Mouse (Mus musculus): Measurements from ENCODE around the gene Ndrg2. TPM values are rescaled to one million over a fixed set of nuclear protein-coding genes. Genes with fewer than 3 reads are reported as not detected.

Ndrg2 gene
- polyA plus RNA-seq, 1 experiment = 0.11 TPM

DNA sequence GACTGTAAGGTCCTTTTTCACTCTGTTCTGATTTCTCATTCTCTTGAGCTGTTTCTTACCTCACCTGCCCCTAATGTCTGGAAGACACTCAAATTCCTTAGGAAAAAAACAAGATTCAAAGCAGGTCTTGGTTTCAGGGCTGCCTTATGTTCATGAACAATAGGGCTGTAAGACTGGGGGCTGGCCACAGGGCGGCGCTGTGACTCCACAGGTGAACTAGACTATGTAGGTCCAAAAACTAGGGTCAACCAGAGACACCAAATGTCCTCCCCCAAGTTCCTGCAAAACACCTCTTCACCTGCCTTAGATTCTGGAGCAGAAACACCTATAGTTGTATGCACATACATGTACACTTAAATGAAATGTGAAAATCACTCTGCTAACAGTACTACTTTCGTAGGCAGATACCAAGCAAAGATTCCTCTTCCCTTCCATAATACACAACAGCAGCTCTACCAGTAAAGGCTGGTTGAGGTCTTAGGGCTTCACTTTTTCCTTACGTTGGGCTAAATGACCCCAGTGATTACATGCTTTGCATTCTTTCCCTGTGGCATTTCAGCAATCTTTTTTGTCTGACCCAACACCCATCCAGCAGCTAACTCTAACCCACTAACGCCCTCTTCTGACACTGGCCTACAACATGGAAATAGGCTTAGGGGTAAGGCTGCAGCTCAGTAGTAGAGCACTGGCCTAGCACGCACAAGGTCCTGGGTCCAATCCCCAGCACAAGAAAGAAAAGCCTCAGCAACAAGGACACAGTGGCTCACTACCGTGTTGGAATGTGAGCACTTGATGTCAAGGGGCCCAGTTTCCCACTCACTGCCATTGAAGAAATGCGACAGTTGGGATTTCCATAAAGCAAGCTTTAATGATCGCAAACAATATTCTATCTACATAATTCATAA is 10.9 kb downstream of the Ndrg2 start:
- peaks cover 6% of the 10 kb centered on the region for H3K27me3 ChIP-seq (ENCODE audit: control insufficient read depth)
- no peak for TF ChIP-seq GATA1 (IDR thresholded peaks at IDR 0.05; ENCODE audit: low read length)
- TF ChIP-seq TAL1 (IDR thresholded peaks at IDR 0.05; ENCODE audit: low read length) = no peak
- H3K4me1 ChIP-seq (ENCODE audit: control insufficient read depth) = peaks cover 8% of the 10 kb centered on the region
- H3K9me3 ChIP-seq (ENCODE audit: control insufficient read depth, low read length) = no peaks in the 10 kb centered on the region
- no peaks in the 10 kb centered on the region; the same call in 1 of the 2 replicates for H3K36me3 ChIP-seq (ENCODE audit: control insufficient read depth)
- H3K4me3 ChIP-seq (replicated peaks) = no peak overlapping the region

DNA sequence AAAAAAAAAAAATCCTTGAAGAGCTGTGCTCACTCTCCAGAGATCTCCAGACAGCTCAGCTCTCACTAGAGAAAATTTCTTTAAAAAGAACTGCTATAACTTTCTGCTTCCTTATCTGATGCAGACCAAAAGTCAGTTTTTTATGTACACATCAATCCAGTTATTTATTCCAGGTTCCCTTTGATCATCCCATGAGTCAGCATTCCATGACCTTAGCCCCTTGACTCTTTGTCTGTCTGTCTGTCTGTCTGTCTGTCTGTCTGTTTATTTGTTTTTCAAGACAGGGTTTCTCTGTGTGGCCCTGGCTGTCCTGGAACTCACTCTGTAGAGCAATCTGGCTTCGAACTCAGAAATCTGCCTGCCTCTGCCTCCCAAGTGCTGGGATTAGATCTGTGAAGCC is 14.6 kb downstream of the Ndrg2 start:
- TF ChIP-seq GATA1 (IDR thresholded peaks at IDR 0.05; ENCODE audit: low read length) (no peak), TAL1 (IDR thresholded peaks at IDR 0.05; ENCODE audit: low read length) (no peak)

DNA sequence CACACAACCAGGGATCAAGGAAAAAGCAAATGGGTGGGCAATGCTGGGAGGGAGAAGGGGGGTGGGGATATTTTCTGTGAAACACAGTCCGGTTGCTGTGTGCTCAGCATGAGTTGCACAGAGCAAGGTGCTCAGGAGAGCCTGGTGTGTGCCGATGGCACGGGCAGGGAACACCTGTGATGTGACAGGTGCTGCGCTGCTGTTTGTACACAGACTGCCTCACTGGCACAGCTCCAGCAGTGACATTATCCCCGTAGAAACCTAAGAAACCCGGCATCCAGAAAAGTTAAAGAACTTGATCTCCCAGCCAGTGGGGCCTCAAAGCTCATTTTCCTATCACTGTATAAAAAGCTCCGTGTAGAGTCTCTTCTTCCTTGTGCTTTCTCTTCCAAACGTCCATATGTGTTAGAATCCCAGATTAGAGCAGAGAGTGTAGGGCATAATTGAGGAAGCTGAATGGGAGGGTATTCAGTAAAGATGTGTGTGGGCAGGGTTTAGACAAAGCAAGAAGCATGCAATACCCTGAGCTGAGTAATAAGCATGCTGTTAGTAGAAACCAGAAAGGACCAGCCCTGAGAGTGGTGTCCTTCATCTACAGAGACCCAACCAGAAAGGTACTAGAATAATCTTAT is 17.3 kb downstream of the Ndrg2 start:
- Histone ChIP-seq H3K36me3 (ENCODE audit: control insufficient read depth) (peaks cover 2% of the 10 kb centered on the region), H3K4me3 (replicated peaks) (no peak overlapping the region), H3K4me1 (ENCODE audit: control insufficient read depth) (peaks cover 25% of the 10 kb centered on the region), H3K27me3 (ENCODE audit: control insufficient read depth) (no peaks in the 10 kb centered on the region), H3K9me3 (ENCODE audit: control insufficient read depth, low read length) (no peaks in the 10 kb centered on the region)
- TF ChIP-seq GATA1 (IDR thresholded peaks at IDR 0.05; ENCODE audit: low read length) (no peak), TAL1 (IDR thresholded peaks at IDR 0.05; ENCODE audit: low read length) (no peak)

More for the DNA sequence above, 14.6 kb downstream of the Ndrg2 start:
- Histone ChIP-seq H3K4me3 (replicated peaks) (no peak overlapping the region), H3K27me3 (ENCODE audit: control insufficient read depth) (no peaks in the 10 kb centered on the region), H3K36me3 (ENCODE audit: control insufficient read depth) (no peaks in the 10 kb centered on the region), H3K9me3 (ENCODE audit: control insufficient read depth, low read length) (no peaks in the 10 kb centered on the region), H3K4me1 (ENCODE audit: control insufficient read depth) (peaks cover 11% of the 10 kb centered on the region)

DNA sequence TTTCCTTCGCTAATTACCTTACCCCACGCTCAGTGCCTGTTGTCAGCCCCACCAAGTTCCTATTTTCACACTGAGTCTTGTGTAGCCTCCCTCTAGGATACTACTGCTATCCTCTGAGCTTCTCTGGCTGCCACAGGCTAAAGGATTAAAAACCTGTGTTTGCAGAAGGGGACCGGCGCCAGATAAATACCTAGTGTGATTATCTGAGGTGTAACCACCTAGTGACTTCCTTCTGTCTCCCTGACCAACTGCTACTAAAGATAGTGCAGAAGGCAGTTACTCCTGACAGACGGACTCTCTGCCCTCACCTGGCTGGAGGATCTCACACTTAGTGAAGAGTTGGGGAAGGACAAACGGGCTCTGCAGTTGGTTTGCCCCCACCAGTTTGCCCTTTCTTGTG is 17.9 kb downstream of the Ndrg2 start:
- peaks cover 9% of the 10 kb centered on the region for H3K36me3 ChIP-seq (ENCODE audit: control insufficient read depth)
- no peaks in the 10 kb centered on the region for H3K9me3 ChIP-seq (ENCODE audit: control insufficient read depth, low read length)
- no peak overlapping the region for H3K4me3 ChIP-seq (replicated peaks)
- H3K4me1 ChIP-seq (ENCODE audit: control insufficient read depth) = peaks cover 25% of the 10 kb centered on the region
- no peak for TF ChIP-seq TAL1 (IDR thresholded peaks at IDR 0.05; ENCODE audit: low read length)
- TF ChIP-seq GATA1 (IDR thresholded peaks at IDR 0.05; ENCODE audit: low read length) = no peak
- H3K27me3 ChIP-seq (ENCODE audit: control insufficient read depth) = no peaks in the 10 kb centered on the region

DNA sequence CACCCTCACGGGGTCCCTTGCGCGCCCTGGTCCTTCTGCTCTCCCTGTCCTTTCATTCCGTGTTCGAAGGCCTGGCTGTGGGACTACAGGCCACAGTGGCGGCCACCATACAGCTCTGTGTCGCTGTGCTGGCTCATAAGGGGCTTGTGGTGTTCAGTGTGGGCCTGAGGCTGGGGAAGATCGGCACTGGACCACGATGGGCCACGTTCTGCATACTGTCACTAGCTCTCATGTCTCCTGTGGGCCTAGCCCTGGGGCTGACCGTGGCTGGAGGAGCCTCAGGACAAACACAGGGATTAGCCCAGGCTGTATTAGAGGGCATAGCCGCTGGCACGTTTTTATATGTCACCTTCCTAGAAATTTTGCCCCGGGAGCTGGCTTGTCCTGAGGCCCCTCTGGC is 18.9 kb downstream of the Ndrg2 start:
- TF ChIP-seq GATA1 (IDR thresholded peaks at IDR 0.05; ENCODE audit: low read length) = no peak
- no peak for TF ChIP-seq TAL1 (IDR thresholded peaks at IDR 0.05; ENCODE audit: low read length)
- H3K4me1 ChIP-seq (ENCODE audit: control insufficient read depth) = peaks cover 25% of the 10 kb centered on the region
- H3K36me3 ChIP-seq (ENCODE audit: control insufficient read depth) = peaks cover 16% of the 10 kb centered on the region
- no peaks in the 10 kb centered on the region for H3K27me3 ChIP-seq (ENCODE audit: control insufficient read depth)
- no peaks in the 10 kb centered on the region for H3K9me3 ChIP-seq (ENCODE audit: control insufficient read depth, low read length)
- H3K4me3 ChIP-seq (replicated peaks) = no peak overlapping the region

DNA sequence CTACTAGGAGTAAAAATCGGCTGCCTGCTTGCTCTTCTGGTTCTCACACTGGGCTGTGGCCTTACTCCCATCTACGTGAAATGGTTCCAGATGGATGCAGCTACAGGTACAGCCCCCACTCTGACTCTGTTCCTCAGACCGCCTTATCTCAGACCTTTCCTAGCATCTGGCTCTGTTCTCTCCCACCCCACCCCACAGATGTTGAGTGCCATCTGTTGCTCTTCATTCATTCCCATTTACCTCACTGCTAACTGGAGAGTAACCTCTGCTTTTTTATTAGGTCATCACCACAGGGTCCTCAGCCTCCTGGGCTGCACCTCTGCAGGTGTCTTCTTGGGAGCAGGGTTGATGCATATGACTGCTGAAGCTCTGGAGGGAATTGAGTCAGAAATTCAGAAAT is 20.1 kb downstream of the Ndrg2 start:
- H3K36me3 ChIP-seq (ENCODE audit: control insufficient read depth) = peaks cover 29% of the 10 kb centered on the region
- H3K4me1 ChIP-seq (ENCODE audit: control insufficient read depth) = peaks cover 25% of the 10 kb centered on the region
- H3K27me3 ChIP-seq (ENCODE audit: control insufficient read depth) = no peaks in the 10 kb centered on the region
- no peaks in the 10 kb centered on the region for H3K9me3 ChIP-seq (ENCODE audit: control insufficient read depth, low read length)
- H3K4me3 ChIP-seq (replicated peaks) = no peak overlapping the region
- no peak for TF ChIP-seq GATA1 (IDR thresholded peaks at IDR 0.05; ENCODE audit: low read length)
- no peak for TF ChIP-seq TAL1 (IDR thresholded peaks at IDR 0.05; ENCODE audit: low read length)

DNA sequence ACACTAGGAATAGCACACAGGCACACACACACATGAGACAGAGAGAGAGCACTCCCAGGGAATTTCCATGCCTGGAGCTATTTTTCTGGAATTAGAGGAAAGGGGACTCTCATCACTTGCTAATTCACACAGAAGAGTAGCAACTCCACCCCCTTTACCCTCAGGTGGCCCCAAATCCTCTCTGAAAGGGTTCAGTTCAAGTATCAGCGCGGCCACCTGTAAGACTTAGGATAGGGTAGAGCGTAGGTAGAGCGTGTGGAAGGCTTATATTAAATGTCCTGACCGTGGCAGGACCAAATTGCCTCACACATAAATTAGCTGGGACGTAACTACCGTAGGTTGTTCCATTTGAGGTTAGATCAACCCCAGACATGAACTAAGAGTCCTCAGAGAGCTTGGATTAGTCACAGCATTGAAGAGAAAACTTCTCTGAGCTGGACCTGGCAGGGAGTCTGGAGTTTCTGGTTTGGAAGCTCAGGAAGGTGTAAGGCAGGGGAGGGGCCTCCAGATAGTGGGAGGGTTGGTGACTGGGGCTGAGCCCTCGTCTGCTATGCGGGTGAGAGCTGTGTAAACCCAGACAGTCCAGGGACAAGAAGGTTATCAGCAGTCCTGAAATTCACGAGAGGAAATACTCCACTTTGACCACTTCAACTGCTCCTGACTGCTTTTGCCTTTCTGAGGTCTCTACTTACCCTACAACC is 20.7 kb downstream of the Ndrg2 start:
- no peak overlapping the region for H3K4me3 ChIP-seq (replicated peaks)
- peaks cover 32% of the 10 kb centered on the region for H3K36me3 ChIP-seq (ENCODE audit: control insufficient read depth)
- H3K9me3 ChIP-seq (ENCODE audit: control insufficient read depth, low read length) = no peaks in the 10 kb centered on the region
- no peaks in the 10 kb centered on the region for H3K27me3 ChIP-seq (ENCODE audit: control insufficient read depth)
- TF ChIP-seq TAL1 (IDR thresholded peaks at IDR 0.05; ENCODE audit: low read length) (no peak), GATA1 (IDR thresholded peaks at IDR 0.05; ENCODE audit: low read length) (no peak)
- H3K4me1 ChIP-seq (ENCODE audit: control insufficient read depth) = peaks cover 25% of the 10 kb centered on the region

DNA sequence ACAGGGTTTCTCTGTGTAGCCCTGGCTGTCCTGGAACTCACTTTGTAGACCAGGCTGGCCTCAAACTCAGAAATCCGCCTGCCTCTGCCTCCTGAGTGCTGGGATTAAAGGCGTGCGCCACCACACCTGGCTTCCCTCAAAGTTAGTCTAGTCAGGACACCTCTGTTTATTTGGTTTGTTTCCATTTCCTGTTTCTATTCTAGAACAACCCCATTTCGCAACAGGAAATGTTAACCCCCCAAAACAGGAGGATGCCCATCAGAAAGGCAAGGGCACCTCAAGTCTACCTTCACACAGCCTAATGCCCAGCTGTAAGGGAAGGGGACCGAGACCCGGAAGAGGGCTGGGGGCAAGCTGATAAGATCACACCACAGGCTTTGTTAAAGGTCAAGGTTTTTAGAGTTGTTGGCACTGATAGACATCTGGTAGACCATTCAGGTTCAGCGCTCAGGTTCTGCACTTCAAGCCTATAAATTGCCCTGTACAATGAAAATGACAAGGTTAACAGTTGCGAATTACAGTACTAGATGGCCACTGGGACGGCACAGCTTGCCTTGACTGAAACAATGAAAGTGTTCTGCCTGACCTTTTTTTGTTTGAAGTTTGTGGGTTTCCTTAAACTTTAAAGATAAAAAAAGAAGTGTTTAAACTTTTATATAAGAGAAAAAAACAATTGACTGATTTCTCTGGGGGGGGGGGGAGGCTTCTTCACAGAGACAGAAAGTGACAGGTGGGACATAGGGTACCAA is 21.6 kb downstream of the Ndrg2 start, which contains the start of gene Slc39a2:
Gene Slc39a2, plus strand, starts transcription at position 699 of the 749 bp plus-strand sequence.
- TF ChIP-seq TAL1 (IDR thresholded peaks at IDR 0.05; ENCODE audit: low read length) = no peak
- TF ChIP-seq GATA1 (IDR thresholded peaks at IDR 0.05; ENCODE audit: low read length) = no peak

More for the DNA sequence above, 21.6 kb downstream of the Ndrg2 start, which contains the start of gene Slc39a2:
- H3K4me3 ChIP-seq (replicated peaks) = no peak within 1 kb of the TSS
- H3K27me3 ChIP-seq (ENCODE audit: control insufficient read depth) = no peaks in the 10 kb centered on the region
- no peaks in the 10 kb centered on the region for H3K9me3 ChIP-seq (ENCODE audit: control insufficient read depth, low read length)
- H3K4me1 ChIP-seq (ENCODE audit: control insufficient read depth) = peaks cover 25% of the 10 kb centered on the region
- H3K36me3 ChIP-seq (ENCODE audit: control insufficient read depth) = peaks cover 38% of the 10 kb centered on the region
